Mouse (Mus musculus): ENCODE measurements around the gene AK157302. TPM values are rescaled to one million over a fixed set of nuclear protein-coding genes. Genes with fewer than 3 reads are reported as not detected.

AK157302 gene
- total RNA-seq, 1 experiment from 2014 or later: 1.7 TPM

DNA sequence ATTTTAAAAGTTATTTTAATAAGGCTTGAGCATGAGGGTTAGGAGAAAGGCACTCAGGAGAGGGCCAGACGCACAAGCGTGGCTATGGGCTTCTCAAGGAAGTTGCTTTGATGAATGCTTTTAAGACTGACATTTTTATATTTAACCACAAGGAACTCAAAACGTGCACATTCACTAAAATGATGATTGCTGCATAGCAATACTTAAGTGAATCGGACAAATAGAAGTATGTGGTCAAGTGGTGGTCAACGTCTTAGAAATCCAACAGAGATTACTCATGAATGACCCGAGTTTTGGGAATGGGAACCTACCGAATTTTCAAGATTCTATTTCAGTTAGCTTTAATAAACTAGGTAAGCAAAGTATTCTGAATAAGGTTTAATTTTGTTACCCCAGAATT is 35.1 kb downstream of the AK157302 start:
- no peak for ATAC-seq (ENCODE audit: extremely low read depth, insufficient number of reproducible peaks, low FRiP score, poor library complexity, severe bottlenecking)

DNA sequence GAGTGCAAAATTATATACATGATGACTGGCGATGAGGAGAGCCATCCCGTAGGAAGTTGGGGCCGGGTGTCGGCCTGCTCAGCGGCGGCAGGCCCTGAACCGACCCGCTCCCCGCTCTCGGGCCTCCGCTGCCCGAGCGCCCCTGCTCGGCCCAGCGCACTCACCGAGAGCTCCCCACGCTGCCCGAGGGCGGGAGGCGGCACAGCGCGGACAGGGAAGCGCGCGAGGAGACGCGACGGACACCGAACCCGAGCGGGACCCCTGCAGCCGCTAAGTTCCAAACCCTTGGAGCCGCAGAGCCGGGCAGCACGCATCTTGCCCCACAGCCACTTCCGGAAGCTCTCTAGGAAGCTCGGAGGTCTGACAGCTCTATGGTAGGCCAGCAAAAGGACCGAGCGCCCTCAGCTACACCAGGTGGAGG is 35.8 kb downstream of the AK157302 start, which contains the start of gene Zkscan8:
Gene Zkscan8, minus strand, starts transcription at position 340 of the 421 bp plus-strand sequence.
- peak; percentile 97 for ATAC-seq (ENCODE audit: extremely low read depth, insufficient number of reproducible peaks, low FRiP score, poor library complexity, severe bottlenecking)

DNA sequence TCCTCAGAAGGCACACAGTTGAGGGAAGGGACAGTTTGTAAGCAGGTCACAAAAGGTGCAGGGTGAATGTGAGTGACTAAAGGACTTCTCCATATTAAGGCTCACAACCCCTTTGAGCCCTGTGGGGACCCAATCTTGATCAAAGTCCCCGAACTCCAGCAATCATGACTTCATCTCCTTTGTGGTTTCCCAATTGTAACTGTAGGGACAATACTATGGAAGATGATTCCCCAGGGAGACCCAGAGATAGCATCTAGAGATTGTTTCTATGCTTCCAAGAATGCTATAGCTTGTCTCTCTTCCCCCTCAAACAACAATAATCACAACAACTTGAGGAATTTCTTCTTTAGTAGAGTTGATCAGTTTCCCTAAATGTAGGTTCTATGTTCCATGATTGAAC is 47.7 kb downstream of the AK157302 start, which contains the start of gene Olfr1366:
Gene Olfr1366, minus strand, starts transcription at position 101 of the 400 bp plus-strand sequence.
- no peak for ATAC-seq (ENCODE audit: extremely low read depth, insufficient number of reproducible peaks, low FRiP score, poor library complexity, severe bottlenecking)

Other genes with a start within 250 kb of the AK157302 start
- not detected in 2 replicates for gene Gpx5, start 202.5 kb upstream of the AK157302 start, total RNA-seq (2017)
- gene Gpx6, start 183.1 kb upstream of the AK157302 start, total RNA-seq (2017): not detected in 2 replicates
- not detected in 2 replicates for gene Olfr1367, start 148.3 kb upstream of the AK157302 start, total RNA-seq (2017)
- gene Zscan12, start 132.4 kb upstream of the AK157302 start, total RNA-seq (2017): 2.3 and 2.7 TPM in 2 replicates
- 44.9 and 53.7 TPM in 2 replicates for gene Zkscan3, start 92.5 kb upstream of the AK157302 start, total RNA-seq (2017)
- 0.23 and 0.37 TPM in 2 replicates for gene Pgbd1, start 54.2 kb upstream of the AK157302 start, total RNA-seq (2017)
- 32.8 and 34.2 TPM in 2 replicates for gene Zscan26, start 41.5 kb upstream of the AK157302 start, total RNA-seq (2017)
- 0.49 TPM in 1 of 2 replicates, not detected in the other for gene Nkapl, start 26.7 kb upstream of the AK157302 start, total RNA-seq (2017)
- gene Zkscan4, start 16.3 kb upstream of the AK157302 start, total RNA-seq (2017): not detected in 2 replicates
- gene Gm10065, start 15.8 kb upstream of the AK157302 start, total RNA-seq (2017): not detected in 2 replicates
- not detected in 2 replicates for gene Gm11273, start 6.2 kb downstream of the AK157302 start, total RNA-seq (2017)
- 6.9 TPM in 2 replicates for gene Zkscan8, start 35.9 kb downstream of the AK157302 start, total RNA-seq (2017)
- not detected in 2 replicates for gene Olfr1366, start 47.6 kb downstream of the AK157302 start, total RNA-seq (2017)
- gene Olfr1535, start 64.7 kb downstream of the AK157302 start, total RNA-seq (2017): not detected in 2 replicates
- gene Olfr1364, start 86.5 kb downstream of the AK157302 start, total RNA-seq (2017): not detected in 2 replicates
- gene Olfr1362, start 118.8 kb downstream of the AK157302 start, total RNA-seq (2017): not detected in 2 replicates
- gene Olfr11, start 147.3 kb downstream of the AK157302 start, total RNA-seq (2017): not detected in 2 replicates
- gene Olfr1361, start 168.2 kb downstream of the AK157302 start, total RNA-seq (2017): not detected in 2 replicates
- not detected in 2 replicates for gene Olfr1360, start 182.2 kb downstream of the AK157302 start, total RNA-seq (2017)
- gene Olfr1359, start 202.9 kb downstream of the AK157302 start, total RNA-seq (2017): not detected in 2 replicates
- gene Hist1h2bl, start 220.9 kb downstream of the AK157302 start, total RNA-seq (2017): 14.4 and 16.0 TPM in 2 replicates
- gene Hist1h2ai, start 221.2 kb downstream of the AK157302 start, total RNA-seq (2017): 351 and 359 TPM in 2 replicates
- 15.6 and 19.4 TPM in 2 replicates for gene Hist1h3h, start 222.4 kb downstream of the AK157302 start, total RNA-seq (2017)
- gene Hist1h2bm, start 226.8 kb downstream of the AK157302 start, total RNA-seq (2017): 6.6 and 8.0 TPM in 2 replicates
- 12.6 and 17.7 TPM in 2 replicates for gene Hist1h4j, start 239.8 kb downstream of the AK157302 start, total RNA-seq (2017)

Data from neutrophil, adult 5-6 weeks (primary cell).